Mouse (Mus musculus): ENCODE data around the gene Eefsec.
A peak's percentile ranks its signal among the peaks of the same experiment; 100 is the strongest.

GRCm38 (mm10) chr6:88232221-88232620, 214.1 kb downstream of the Eefsec start:
- TF ChIP-seq EP300 (IDR thresholded peaks at IDR 0.05; ENCODE audit: insufficient read depth, low read depth, low read length) (0 out of 2 replicates have a peak, but pooled peaks have one; percentile 17), CTCF (IDR thresholded peaks at IDR 0.05; ENCODE audit: low read depth, low read length) (no peak), POLR2A (IDR thresholded peaks at IDR 0.05; ENCODE audit: insufficient read depth, low read length) (no peak)
